Mouse (Mus musculus): ENCODE measurements around the gene Olfr618.

DNA sequence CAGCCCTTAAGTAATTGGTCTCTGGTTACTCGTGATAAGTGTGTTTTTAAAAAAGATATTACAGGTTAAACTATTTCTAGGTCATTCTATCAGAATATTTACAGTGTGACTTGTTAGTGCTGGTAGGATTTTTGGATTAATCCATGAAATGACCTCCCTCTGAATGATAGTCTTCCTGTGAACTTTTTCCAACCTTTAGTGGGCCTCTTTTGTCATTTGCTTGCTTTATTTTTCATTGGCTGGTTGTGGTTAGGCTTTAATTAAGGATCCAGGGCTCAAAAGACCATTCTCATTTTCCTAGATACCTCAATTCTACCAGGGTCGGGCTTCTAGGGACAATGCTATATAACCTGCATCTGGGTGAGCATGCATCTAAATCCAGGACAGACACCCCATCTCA is at the start of gene Olfr618:
- TF ChIP-seq CTCF (IDR thresholded peaks at IDR 0.05; ENCODE audit: borderline replicate concordance, insufficient read depth, low read length), result no peak
- TF ChIP-seq POLR2A (IDR thresholded peaks at IDR 0.05; ENCODE audit: low read depth, low read length), result no peak
